Mouse (Mus musculus): ENCODE data around the gene Tcirg1.

The Tcirg1 gene

DNA sequence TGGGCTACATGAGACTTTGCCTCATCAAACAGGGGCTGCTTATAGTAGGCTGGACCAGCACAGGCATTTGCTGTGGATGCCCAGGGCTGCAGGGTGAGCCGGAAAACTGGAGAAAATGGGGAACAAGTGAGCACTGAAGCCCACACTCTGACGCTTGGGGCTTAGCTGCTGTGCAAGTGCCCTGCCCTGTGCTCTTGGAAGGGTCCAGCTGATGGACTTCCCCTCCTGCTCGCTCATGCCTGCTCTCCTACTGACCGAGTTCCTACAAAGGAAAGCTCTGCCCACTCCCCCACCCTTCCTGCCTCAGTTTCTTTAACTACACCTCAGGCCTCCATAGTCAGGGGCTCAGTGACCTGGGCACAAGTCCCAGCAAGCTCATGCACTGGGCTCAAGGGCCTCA lies 21.1 kb upstream of the Tcirg1 start:
- DNase-seq (ENCODE audit: low spot score): no peak

DNA sequence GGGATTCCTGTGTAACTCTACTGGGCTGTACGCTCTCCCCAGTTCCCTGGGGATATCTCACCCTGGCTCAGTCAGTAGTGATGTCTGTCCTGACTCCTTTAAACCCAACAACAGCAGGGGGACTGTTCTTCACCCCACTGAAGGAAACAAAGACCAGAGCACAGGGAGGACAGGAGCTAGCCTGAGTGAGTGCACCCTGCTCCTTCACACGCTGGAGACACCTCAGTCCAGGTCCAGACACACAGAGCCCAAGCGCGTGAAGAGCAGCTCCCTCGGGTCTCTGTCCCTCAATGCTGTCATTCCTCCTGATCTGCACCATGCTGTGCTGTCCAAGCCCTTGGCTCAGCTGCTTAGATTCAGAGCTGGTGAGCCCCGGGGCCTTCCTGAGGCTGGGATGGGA lies 19.8 kb upstream of the Tcirg1 start:
- DNase-seq (ENCODE audit: low spot score): no peak

DNA sequence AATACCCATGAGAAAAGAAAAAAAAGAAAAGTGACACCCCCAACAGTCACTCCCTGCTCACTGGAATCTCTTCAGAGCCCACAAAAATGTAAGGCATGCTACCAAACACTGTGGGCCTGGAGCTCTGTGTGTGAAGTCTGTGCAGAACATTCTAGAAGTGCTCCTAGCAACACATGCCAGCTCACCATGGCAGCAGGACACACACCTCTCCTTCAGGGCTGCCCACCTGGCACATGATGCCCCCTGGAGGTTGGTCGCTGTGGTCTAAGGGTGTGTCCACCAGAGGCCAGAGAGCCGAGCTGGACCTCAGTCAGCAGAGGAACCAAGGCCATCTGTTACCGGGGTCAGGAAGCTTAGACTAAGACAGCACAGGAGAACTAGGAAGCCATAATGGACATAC lies 19.3 kb upstream of the Tcirg1 start:
- DNase-seq (ENCODE audit: low spot score): no peak

DNA sequence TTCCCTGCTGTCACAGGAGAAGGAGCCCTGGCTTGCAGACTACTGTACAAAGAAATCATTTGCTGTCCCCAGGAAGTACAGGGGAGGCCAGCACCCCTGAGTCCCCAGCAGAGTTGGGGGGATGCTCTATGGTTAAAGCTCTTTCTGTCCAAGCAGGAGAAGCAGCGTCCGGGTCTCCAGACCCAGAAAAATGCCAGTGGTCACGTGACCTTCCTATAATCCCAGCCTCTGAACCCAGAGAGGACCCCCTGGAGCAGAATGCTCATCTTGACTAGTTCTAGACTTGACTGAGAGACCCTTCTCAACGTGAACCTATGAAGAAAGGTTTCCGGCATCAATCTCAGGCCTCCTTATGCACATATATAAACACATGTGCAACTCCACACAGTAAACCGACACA lies 18.9 kb upstream of the Tcirg1 start:
- DNase-seq (ENCODE audit: low spot score): no peak

DNA sequence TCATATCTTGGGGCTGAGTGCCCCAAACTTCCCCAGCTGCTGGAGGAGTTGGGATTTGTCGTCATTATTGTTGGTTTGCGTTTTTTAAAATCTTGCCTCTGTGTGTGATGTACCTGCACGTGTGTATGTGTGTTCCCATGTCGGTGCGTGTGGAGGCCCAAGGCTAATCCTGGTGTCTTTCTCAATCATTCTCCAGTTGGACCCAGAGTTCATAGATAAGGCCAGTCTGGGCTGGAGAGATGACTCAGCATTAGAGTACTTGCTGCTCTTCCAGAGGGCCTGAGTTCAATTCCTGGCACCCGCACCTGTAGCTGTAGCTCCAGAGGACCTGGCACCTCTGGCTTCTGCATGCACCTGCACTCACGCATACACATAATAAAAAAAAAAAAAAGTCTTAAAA lies 17.9 kb upstream of the Tcirg1 start:
- DNase-seq (ENCODE audit: low spot score): no peak

DNA sequence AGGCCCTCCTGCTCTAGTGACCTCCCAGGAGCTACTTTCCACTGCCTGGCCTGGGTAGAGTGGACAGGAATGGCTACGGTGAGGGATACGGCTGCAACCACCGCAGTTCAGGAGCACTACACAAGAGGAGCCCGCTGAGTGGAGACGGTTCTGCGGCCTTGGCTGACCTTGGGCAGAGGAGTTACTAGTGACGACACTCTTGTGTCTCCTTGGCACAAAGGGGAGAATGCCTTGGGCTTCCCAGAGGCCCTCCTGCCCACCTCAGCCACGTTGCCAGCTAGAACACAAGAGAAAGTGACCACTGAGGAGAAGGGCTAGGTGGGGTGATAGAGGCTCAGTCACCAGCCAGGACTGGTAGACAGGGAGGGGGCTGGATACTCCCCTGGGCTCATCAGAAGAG lies 17.3 kb upstream of the Tcirg1 start:
- DNase-seq (ENCODE audit: low spot score): no peak

DNA sequence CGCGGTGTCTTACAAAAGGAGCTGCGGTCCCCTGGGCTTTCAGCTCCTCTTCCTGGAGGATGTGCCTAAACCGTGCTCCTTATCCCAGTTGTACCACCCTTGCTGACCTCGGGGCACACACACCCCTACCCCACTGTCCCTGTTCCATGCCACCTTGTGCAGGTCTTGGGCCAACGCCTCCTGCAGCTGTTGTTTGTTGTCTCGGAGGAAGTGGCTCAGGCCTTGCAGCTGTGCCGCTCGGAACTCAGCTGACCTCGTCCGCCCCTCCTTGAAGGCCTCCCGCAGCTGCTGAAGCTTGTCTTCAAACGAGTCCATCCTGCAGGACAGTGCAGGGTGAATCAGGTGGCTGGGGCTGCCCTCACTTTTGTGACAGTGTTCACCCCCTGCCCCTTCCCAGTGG lies 16.7 kb upstream of the Tcirg1 start:
- DNase-seq (ENCODE audit: low spot score): no peak

DNA sequence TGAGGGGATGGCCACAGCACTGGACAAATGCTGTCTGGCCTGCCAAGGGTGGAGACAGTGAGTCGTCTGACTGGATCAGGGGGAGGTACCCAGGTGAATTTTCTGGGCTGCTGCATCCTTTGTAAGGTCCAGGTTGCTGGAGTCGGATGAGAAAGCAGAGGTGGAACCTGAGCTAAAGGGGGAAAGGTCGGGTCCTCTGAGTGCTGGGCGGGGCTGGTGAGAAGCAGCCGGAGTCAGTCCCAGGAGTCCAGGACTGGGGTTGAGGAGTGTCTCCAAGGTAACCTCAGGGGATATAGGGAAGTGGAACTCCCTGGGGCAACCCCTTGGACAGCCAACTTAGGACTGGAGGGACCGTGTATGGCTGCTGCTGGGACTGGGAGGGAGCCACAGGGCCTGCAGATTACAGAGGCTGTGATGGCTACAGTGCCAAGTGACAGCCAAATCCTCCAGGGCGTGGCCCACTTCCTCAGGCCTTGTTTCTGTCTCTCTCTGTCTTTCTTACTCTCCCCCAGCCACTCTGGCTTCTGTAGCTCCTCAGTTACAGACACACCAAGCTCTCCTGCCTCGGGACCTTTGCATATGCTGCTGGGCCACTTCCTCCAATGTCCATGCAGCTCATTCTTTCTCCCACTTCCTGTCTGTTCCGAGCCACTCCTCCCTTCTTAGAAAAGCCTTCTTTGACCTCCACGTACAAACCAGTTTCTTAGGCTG lies 15.9 kb upstream of the Tcirg1 start:
- no peak for DNase-seq (ENCODE audit: low spot score)

DNA sequence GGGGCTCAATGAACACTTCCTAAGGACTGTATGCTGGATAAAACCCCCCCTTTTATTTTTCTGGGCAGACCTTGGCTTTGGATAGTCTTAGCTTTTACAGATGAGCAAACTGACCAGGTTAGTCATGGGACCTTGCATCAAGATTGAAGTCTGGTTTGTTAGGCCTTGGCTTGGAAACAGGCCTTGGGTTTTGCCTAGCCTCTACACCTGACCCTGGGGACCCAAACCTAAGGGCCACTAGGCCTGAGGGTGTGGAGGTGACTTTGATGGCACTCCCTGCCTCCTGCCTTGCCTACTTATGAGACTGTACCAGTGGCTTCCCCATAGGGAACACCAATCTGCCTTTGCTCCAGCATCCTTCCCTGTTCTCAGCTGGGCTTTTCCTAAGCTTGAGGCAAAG lies 13.0 kb upstream of the Tcirg1 start:
- DNase-seq (ENCODE audit: low spot score): no peak

DNA sequence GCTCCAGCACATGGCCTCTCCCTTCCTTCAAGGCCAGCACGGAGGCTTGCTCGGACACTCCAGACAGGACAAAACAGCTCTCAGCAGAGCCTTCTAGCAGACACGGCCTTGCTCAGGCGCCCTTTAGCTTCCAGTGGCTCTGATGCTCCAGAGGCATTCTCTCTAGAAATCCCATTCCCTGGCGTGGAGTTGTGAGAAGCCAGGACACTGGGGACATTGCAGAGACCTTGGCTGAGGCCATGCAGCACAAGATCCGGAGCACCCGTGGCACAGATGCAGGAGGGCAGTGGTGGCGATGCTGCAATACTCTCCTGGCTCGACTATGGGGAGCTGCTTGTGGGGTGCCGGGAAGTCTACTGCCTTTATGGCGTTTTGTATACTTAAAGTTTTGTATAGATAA lies 9.8 kb upstream of the Tcirg1 start:
- no peak for DNase-seq (ENCODE audit: low spot score)

DNA sequence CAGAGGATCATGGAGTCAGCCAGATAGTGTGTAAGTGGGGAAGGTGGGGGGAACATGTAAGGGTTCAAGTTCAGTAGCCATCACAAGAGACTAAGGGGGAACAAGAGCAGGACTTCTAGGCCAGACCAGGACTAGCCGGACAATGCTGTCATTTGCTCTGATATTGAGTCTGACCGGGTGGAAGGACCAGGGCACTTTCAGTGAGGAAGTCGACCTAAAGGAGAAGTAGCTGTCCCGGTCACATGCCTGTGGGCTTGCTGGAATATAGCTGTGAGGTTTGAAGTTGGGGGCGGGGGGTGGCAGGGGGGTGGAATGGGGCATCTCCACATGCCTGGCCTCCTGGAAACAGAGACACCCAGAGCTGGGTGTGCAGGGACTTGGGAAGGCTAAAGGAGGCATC lies 7.6 kb upstream of the Tcirg1 start:
- no peak for DNase-seq (ENCODE audit: low spot score)

DNA sequence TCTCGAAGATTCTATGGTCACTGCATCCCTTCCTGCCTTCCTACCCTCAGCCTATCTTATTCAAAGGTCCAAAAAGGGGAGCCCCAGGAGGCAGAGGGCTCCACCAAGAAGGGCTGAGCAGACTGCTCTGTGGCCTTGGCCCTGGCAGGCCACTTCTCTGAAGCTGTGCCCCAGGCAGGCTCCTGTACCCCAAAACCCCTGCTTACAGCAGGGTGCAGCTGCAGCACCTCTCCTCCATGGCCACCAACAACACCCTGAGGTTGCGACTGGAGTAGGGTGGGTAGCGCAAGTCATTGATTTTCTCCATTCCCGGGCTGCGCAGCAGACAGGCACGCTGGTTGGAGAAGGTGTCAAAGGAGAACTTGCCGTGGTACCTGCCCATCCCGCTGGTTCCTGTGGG lies 6.8 kb upstream of the Tcirg1 start:
- DNase-seq (ENCODE audit: low spot score): no peak

DNA sequence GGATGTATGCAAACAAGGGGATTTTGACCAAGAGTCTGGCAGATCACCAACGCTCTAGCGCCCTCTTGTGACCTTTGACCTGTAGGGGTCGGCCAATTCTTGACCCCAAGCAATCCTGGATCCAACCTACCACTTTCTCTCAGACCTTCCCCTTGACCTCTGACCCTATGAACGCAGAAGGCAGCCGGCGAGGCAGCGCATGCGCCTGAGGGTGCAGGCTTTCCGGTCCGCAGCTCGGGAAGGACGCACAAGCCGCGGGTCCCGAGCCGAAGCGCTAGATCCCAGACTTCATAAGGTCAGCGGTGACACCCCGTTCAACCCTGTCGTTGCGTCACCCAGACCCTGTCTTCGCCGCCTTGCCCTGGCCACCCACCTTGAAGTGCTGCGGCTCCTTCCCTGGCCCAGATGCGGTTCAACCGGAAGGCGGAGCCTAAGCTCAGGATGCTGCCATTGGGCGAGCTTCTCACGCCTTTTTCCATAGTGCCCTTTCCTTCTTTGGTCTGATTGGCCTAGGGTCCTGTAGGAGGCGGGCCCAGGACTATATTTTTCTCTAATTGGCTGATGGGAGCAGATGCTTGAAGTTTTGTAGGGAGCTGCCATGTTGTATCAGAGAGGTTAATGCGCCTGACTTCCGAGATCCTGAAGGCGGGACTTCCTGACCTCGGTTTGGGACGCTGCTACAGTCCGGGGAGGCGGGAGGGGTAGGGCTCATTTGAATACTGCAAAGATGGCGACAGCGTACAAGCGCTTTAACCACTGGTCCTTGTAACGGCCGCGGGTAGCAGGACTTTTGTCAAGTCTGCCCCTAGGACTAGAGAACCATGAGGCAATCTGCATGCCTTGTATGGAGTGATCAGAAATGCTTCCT lies 5.6 kb upstream of the Tcirg1 start, which contains the start of gene Ndufs8:
Gene Ndufs8 (minus strand): TSS at position 438 of the 868 bp plus-strand sequence.
- DNase-seq (ENCODE audit: low spot score): peak; percentile 73

DNA sequence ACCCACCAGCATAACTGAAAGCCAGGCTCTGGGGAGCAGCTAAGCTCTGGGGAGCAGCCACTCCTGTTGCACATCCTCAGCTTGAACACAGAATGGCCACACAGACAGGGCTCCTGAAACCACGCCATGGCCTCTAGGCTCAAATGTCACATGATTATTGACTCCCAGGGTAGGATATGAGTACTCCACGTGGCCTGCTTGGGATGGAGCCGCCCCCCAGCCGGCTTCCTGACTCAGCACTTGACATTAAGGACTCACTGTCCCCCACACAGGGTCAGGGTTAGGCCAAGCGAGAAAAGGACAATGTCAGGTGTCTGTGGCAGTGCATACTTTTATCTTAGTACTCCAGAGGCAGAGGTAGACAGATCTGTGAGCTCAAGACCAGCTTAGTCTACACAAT lies 3.3 kb upstream of the Tcirg1 start:
- DNase-seq (ENCODE audit: low spot score): no peak

DNA sequence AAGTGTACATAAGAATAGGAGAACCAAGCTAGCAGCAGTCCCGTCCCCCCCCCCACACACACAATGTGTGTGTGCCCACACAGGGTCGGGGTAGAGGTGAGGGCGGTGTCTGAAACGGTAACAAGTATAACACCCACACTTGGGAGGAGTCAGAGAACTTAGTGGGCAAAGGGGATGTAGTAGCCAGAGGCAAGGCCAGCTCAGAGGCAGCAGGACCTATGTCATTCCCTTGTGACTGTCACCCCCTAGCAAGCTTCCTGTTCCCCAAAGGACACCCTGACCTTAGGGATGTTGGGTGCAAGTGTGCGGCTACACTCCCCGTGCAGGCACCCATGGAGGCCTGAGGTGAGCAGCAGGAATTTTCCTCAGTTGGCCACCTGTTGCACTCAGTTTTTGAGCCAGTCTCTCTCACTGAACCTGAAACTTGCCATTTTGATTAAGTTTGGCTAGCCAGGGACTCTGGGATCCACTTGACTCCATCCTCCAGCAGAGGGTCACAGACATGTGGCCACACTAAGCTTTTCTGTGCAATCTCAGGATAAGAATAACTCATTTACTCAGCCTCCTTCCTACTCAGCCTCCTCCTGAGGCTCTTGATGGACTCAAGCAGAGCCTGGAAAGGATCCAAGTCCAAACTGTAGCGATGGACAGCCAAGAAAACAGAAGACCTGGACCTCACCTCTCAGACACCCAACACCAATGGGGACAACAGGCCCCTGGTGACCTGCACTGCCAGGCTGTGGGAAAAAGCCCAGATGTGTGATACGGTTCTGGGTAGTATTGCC lies 1.1 kb upstream of the Tcirg1 start:
- no peak for DNase-seq (ENCODE audit: low spot score)

DNA sequence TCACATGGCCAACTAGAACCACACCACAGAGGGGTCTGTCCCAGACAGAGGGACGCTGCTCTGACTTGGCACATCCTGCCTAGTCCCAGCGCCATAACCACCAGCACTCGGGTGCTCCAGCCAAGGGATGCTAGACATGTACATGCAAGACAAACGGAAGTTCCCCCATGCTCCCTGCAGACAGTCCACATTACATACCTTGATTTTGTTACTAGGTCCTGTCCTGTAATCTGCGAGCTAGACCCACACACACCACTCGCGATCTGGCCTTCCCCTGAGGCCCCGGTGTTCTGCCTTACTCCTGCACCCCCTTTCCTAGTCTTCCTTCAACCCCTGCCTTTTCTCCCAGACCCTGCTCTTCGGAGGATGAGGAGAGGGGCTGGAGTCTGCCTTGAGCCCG lies 607 bp downstream of the Tcirg1 start:
- DNase-seq (ENCODE audit: low spot score): no peak

DNA sequence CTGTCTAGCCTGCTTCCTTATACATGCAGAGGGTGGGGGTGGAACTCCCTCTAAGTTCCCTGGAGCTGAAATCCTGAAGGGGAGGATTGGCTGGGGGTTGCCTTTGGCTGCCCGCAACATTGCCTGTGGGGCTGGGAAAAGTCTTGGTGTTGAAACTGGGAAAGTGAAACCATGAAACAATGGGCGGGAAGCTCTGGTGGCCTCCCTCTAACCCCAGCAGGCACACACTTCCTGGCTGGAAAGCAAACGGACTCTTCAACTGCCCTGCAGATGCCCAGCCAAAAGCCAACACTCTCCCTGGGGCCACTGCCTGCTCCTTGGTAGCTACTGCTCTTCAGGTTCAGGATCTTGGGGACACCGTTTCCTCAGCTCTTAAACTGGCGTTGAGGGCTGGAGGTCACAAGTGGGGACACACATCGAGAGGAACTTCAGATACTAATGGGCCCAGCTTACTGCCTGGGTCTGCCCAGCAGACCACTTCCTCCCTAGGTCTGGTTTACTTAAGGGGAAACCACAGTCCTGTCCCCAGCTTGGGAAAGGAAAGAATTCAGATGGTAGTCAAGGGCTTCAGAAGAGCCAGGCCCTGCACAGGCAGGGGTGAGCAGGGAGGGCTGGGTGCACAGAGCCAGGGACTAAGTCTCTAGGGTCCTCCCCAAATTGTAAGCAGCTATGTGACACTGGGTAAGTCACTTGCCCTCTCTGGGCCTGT lies 1.5 kb downstream of the Tcirg1 start:
- DNase-seq (ENCODE audit: low spot score): peak; percentile 29

DNA sequence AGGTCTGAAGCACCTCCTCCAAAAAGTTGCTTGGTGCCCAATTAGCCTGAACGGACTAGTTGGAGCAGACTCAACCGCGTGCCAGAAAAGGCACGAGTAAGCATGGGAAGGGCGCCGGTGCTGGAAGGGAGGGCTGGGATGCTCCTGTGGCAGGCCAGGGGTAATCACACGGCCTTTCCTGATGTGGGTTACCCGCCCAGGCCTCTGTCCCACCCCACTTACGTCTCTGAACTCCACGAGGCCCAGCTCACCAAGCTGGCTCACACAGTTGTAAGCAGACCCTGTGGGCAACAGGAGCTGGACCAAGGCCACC lies 2.6 kb downstream of the Tcirg1 start:
- no peak for DNase-seq (ENCODE audit: low spot score)

DNA sequence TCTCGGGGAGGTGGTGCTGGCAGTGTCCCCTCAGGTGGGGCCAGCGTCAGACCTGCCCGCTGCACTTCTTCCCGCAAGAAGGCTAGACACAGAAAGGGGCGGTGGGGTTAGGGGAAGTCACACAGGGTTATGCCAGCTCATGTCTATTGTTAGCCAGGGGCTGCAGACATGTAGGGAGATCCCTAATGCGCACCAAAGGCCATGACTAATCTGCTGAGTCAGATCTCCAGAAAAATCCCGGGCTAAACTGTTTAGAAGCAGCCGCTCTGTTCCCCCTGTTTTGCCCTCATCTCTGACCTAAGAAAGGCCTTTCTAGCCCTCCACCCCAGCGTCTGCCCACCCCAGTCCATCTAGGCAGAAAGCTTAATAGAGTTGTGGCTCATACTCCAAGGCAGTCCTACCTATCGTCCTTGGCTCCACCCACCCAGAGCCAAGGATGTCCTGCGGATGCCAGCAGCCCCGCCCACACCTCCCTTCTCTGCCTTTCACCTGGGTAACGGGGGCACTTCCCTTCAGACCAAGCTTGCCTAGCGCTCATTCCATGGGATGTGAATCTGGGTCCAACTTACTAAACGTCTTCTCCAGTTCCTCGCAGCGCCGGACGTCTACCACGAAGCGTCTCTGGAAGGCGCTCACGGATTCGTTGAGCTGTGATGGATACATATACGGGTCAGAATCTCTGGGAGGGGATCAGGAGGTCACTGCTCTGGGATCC lies 3.1 kb downstream of the Tcirg1 start:
- DNase-seq (ENCODE audit: low spot score): no peak

DNA sequence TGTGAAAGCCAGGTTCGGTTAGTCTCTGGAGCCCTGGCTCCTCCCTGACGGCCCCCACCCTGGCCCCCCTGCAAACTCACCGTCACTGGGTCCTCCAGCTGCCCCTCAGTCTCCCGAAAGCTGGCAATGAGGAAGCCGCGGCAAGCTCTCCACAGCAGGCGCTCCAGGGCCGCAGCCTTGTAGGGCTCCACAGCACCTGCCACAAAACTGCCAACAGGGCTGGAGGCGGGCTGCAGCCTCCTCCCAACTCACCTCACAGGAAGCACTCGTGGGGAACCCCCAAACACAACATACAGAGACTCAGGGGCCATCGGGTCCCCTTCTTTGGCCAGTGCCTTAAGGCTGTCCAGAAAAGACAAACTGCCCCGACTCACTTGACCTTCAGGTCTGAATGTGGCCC lies 4.0 kb downstream of the Tcirg1 start:
- DNase-seq (ENCODE audit: low spot score): no peak

DNA sequence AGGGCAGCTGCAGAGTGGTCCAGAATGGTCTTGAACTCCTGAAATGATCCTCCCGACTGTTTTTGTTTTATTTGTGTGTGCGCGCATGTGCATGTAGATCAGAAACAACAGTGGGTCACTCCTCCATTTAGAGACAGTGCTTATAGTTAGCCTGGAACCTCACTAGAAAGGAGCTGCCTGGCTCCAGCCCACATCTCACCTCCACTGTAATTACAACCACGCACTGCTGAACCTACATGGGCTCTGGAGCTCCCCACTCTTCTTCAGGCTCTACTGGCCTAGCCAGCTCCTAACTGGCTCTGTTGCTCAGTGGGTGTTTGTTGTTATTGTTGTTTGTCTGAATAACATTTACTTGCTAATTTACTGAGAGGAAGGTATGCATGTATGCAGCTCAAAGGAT lies 7.3 kb downstream of the Tcirg1 start:
- DNase-seq (ENCODE audit: low spot score): no peak

DNA sequence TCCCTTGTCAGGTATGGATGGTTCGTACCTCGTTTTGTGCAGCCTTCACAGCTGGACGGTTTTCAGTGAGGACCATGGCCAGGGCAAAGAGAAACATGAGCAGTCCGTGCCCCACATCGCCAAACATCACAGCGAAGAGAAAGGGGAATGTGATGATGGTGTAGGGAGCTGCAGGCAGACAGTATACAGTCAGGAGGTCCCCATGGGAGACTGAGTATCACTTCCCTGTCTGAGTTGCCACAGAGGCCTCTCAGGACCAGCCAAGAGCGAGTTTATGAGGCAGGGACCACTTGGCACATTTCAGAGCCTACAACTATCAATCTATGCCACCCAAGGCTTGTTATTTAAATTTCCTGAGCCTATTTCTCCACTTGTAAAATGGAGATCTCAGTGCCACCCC lies 8.0 kb downstream of the Tcirg1 start:
- DNase-seq (ENCODE audit: low spot score): no peak
